Mouse (Mus musculus) layer of hippocampus, adult 11-12 months (tissue): ENCODE measurements around the gene Gm28891.
"Not testable (repeated sequence)": the region's sequence is repeated elsewhere in the genome, so short reads cannot be mapped to it uniquely, and the experiment has no call there.

Source experiments
- DNase-seq: peaks from one replicate; pipeline ENCODE4 v3.0.0; 2022; ENCODE audit warnings: low spot score

Gm28891 gene

DNA sequence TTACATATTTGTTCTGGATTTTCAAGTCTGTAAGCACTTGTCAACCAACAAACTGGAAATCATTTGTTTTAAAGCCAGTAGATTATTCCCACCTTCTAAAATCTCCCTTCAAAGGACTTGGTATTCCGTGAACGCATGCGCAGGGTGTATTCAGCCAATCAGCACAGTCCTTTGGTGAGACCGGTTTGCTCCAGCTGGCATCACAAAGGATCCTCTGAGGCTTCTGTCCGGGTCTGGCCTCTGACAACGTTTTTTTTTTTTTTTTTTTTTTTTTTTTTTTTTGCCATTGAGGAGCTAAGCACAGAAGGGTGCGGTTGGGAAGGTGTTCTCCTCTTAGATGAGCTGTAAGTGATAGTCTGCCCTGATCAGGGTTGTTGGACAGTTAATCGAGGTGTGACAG is at the start of gene Gm28891:
Gene Gm28891 (plus strand): TSS at position 301 of the 400 bp plus-strand sequence.
- DNase-seq, result not testable (repeated sequence)
